Mouse (Mus musculus): ENCODE data around the gene Shd.

- no peak for TF ChIP-seq EP300 (IDR thresholded peaks at IDR 0.05; ENCODE audit: low read length)
- TF ChIP-seq CHD2 (IDR thresholded peaks at IDR 0.05; ENCODE audit: low read length) = no peak
- no peak for TF ChIP-seq CHD1 (IDR thresholded peaks at IDR 0.05; ENCODE audit: low read depth, low read length)
- no peak for TF ChIP-seq SIN3A (IDR thresholded peaks at IDR 0.05; ENCODE audit: low read length)
- TF ChIP-seq JUND (conservative IDR thresholded peaks at IDR 0.05; ENCODE audit: low read depth, low read length) = no peak
- TF ChIP-seq GABPA (IDR thresholded peaks at IDR 0.05; ENCODE audit: insufficient replicate concordance, low read depth, low read length) = no peak
- no peak for TF ChIP-seq POLR2A (IDR thresholded peaks at IDR 0.05; ENCODE audit: low read depth, low read length)
- no peak for TF ChIP-seq MAZ (IDR thresholded peaks at IDR 0.05; ENCODE audit: low read depth, low read length)
Observed at GRCm38 (mm10) chr17:55969966-55970891, at the start of gene Shd.
